In the genomic region with DNA sequence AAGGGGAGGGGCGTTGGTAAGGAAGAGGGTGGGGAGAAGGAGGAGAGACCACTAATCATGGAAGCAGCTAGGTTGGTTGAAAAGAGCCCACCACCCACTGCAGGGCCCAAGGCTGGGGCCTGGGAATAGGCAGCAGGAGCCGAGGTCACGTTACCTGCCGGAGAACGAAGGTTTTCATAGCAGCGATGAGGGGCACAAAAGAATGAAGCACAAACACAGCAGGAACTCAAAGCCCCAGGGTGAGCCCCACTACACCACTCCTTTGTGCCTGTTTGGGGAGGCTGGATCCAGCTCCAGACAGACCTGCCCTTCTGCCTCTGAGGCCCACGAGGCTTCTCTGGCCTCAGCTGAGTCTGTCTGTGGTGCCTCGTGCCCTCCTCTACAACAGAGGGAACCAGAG, we compare ENCODE assay signal across 29 mouse cellular contexts. TPM values are rescaled to one million over a fixed set of nuclear protein-coding genes. Genes with fewer than 3 reads are reported as not detected.
DNase-seq lines count a peak whose midpoint lies in the region; ATAC-seq and TF ChIP-seq lines count a peak whose summit lies in the region.
"Had no signal": no experiment of that assay in that cellular context is flagged by ENCODE, and none has a peak within 500 bp of the region (broad histone marks: within the 10 kb centered on the region; RNA-seq: fewer than 3 reads in every experiment).

No protein-coding gene starts in this region.

- H3K4me1 ChIP-seq in heart, embryonic 13.5 days = peaks cover 21% of the 10 kb centered on the region
- peaks cover 0 to 14% of the 10 kb centered on the region in 2 experiments; a peak in 2 of 4 replicates for H3K4me1 ChIP-seq in ES-E14 (ENCODE audit: control insufficient read depth in 2 of 2, insufficient read depth in 2 of 2, low read length in 2 of 2, poor library complexity in 1 of 2)
- H3K4me1 ChIP-seq in embryonic facial prominence, embryonic 10.5 days = 0 out of 2 replicates have a peak, but pooled peaks cover 3% of the 10 kb centered on the region
- no peaks in the 10 kb centered on the region for H3K4me1 ChIP-seq in hindbrain, embryonic 13.5 days (replicated peaks)
- H3K4me1 ChIP-seq: embryonic facial prominence, embryonic 12.5 days; embryonic facial prominence, embryonic 15.5 days; hindbrain, embryonic 15.5 days had no signal

- ATAC-seq in heart, embryonic 13.5 days (ENCODE audit: extremely low read depth, insufficient number of reproducible peaks, low FRiP score, low TSS enrichment) = no peak
- ATAC-seq in hindbrain, embryonic 13.5 days (ENCODE audit: low FRiP score) = no peak
- ATAC-seq: activated CD4-positive, CD25-positive, alpha-beta regulatory T cell, adult 4 months; CD4-positive, CD25-positive, alpha-beta regulatory T cell, adult 4 months; forebrain, embryonic 14.5 days; intestine, postnatal 0 days; Patski had no signal

- 0 out of 2 replicates have a peak overlapping the region, but pooled peaks have one; percentile 45 for H3K27ac ChIP-seq in heart, embryonic 13.5 days (replicated peaks)
- H3K27ac ChIP-seq in ES-E14 (ENCODE audit: insufficient read depth, low read depth, low read length, poor library complexity, severe bottlenecking) = no peak overlapping the region
- H3K27ac ChIP-seq in embryonic facial prominence, embryonic 10.5 days (replicated peaks) = 0 out of 2 replicates have a peak overlapping the region, but pooled peaks have one; percentile 6
- no peak overlapping the region for H3K27ac ChIP-seq in hindbrain, embryonic 13.5 days
- H3K27ac ChIP-seq: embryonic facial prominence, embryonic 12.5 days; embryonic facial prominence, embryonic 15.5 days; hindbrain, embryonic 15.5 days had no signal

- no peaks in the 10 kb centered on the region for H3K9me3 ChIP-seq in heart, embryonic 13.5 days
- H3K9me3 ChIP-seq in ES-E14 (ENCODE audit: control insufficient read depth, insufficient read depth, low read depth, low read length) = no peaks in the 10 kb centered on the region
- H3K9me3 ChIP-seq in embryonic facial prominence, embryonic 10.5 days = no peaks in the 10 kb centered on the region
- H3K9me3 ChIP-seq in hindbrain, embryonic 13.5 days = no peaks in the 10 kb centered on the region
- H3K9me3 ChIP-seq: embryonic facial prominence, embryonic 12.5 days; embryonic facial prominence, embryonic 15.5 days; G1E; heart, embryonic 15.5 days; hindbrain, embryonic 15.5 days had no signal

- H3K9ac ChIP-seq in heart, embryonic 13.5 days = no peak overlapping the region
- H3K9ac ChIP-seq in ES-E14 (ENCODE audit: insufficient read depth, low read depth, low read length, poor library complexity, severe bottlenecking) = no peak overlapping the region; the same call in 1 of the 2 replicates
- H3K9ac ChIP-seq in hindbrain, embryonic 13.5 days = no peak overlapping the region
- H3K9ac ChIP-seq: embryonic facial prominence, embryonic 12.5 days; embryonic facial prominence, embryonic 15.5 days; heart, embryonic 15.5 days; hindbrain, embryonic 15.5 days had no signal

- no peak overlapping the region for H3K4me2 ChIP-seq in heart, embryonic 13.5 days
- no peak overlapping the region for H3K4me2 ChIP-seq in hindbrain, embryonic 13.5 days
- H3K4me2 ChIP-seq: embryonic facial prominence, embryonic 12.5 days; embryonic facial prominence, embryonic 15.5 days; heart, embryonic 11.5 days; heart, embryonic 15.5 days; hindbrain, embryonic 15.5 days had no signal

- peaks cover 60% of the 10 kb centered on the region for H3K36me3 ChIP-seq in heart, embryonic 13.5 days
- no peaks in the 10 kb centered on the region for H3K36me3 ChIP-seq in ES-E14 (ENCODE audit: control insufficient read depth, insufficient read depth, low read length, poor library complexity, severe bottlenecking)
- peaks cover 58% of the 10 kb centered on the region for H3K36me3 ChIP-seq in embryonic facial prominence, embryonic 10.5 days (replicated peaks)
- peaks cover 88% of the 10 kb centered on the region for H3K36me3 ChIP-seq in hindbrain, embryonic 13.5 days

- 78% methylated on average over 8 of the region's 8 CpGs for WGBS in heart, embryonic 13.5 days
- 61% methylated on average over 8 of the region's 8 CpGs for WGBS in embryonic facial prominence, embryonic 10.5 days
- 78% methylated on average over 8 of the region's 8 CpGs for WGBS in hindbrain, embryonic 13.5 days

- no peak overlapping the region for H3K4me3 ChIP-seq in heart, embryonic 13.5 days
- no peak overlapping the region for H3K4me3 ChIP-seq in ES-E14 (ENCODE audit: insufficient read depth in 1 of 2, low read depth in 1 of 2, low read length in 2 of 2, poor library complexity in 1 of 2, severe bottlenecking in 1 of 2)
- no peak overlapping the region for H3K4me3 ChIP-seq in embryonic facial prominence, embryonic 10.5 days
- no peak overlapping the region for H3K4me3 ChIP-seq in hindbrain, embryonic 13.5 days
- H3K4me3 ChIP-seq: embryonic facial prominence, embryonic 12.5 days; embryonic facial prominence, embryonic 15.5 days; heart, embryonic 15.5 days; hindbrain, embryonic 15.5 days had no signal

- no peaks in the 10 kb centered on the region for H3K27me3 ChIP-seq in heart, embryonic 13.5 days (replicated peaks)
- no peaks in the 10 kb centered on the region for H3K27me3 ChIP-seq in embryonic facial prominence, embryonic 10.5 days (replicated peaks; ENCODE audit: low read depth, poor library complexity, severe bottlenecking)
- H3K27me3 ChIP-seq in hindbrain, embryonic 13.5 days = no peaks in the 10 kb centered on the region
- H3K27me3 ChIP-seq: embryonic facial prominence, embryonic 12.5 days; embryonic facial prominence, embryonic 15.5 days; heart, embryonic 15.5 days; hindbrain, embryonic 15.5 days; Patski had no signal

- DNase-seq in heart, adult 18-20 months = no peak
- DNase-seq in ES-E14 (ENCODE audit: low read depth, low spot score) = peak; percentile 38
- DNase-seq in embryonic facial prominence, embryonic 10.5 days (ENCODE audit: low spot score) = no peak
- no peak for DNase-seq in layer of hippocampus, adult 9-10 months (ENCODE audit: low spot score)
- DNase-seq: adrenal gland, adult 8-10 months; adrenal gland, postnatal 25 days; cerebellum, adult 11-12 months; cerebellum, adult 8-10 months; cerebellum, postnatal 10 days; gastrocnemius, postnatal 25 days; heart, postnatal 4 days; kidney, adult 2 months had no signal

- in situ Hi-C loops in ES-E14 (cut with MboI; ENCODE audit: low sequenced_read_pairs in 2 of 2, unreplicated experiment in 2 of 2) = no loop called here

TF ChIP-seq in ES-E14, 5 proteins besides CTCF, POLR2A, EP300 and RAD21:
- TF ChIP-seq HCFC1 (IDR thresholded peaks at IDR 0.05; ENCODE audit: borderline replicate concordance, insufficient read depth, low read length) (no peak), ZC3H11A (IDR thresholded peaks at IDR 0.05; ENCODE audit: borderline replicate concordance, low read depth, low read length) (no peak), ZNF384 (IDR thresholded peaks at IDR 0.05; ENCODE audit: low read depth, low read length) (no peak), CHD2 (IDR thresholded peaks at IDR 0.05; ENCODE audit: low read depth, low read length) (no peak), MAFK (IDR thresholded peaks at IDR 0.05; ENCODE audit: insufficient read depth, low read depth, low read length) (no peak)

RNA-seq across cellular contexts. Expression of a gene that starts 21.8 kb away (rescaled TPM):
- 806 and 882 TPM in 2 replicates for polyA plus RNA-seq in heart, embryonic 13.5 days (2015; fragmentation: Nextera tagmentation; extraction: Ambion mirVana)
- total RNA-seq in heart, adult 18-20 months (2021) = 1,000 to 10,000 TPM; 1,572 to 1,905 TPM
- total RNA-seq in ES-E14 (2012; rRNA removed) = 0.62 and 0.90 TPM in 2 replicates
- 0.07 and 0.82 TPM in 2 replicates for polyA plus RNA-seq in embryonic facial prominence, embryonic 10.5 days (2016; fragmentation: Nextera tagmentation; extraction: Ambion mirVana)
- polyA plus RNA-seq in hindbrain, embryonic 13.5 days (2015; fragmentation: Nextera tagmentation; extraction: Ambion mirVana) = 0.23 and 0.58 TPM in 2 replicates
- total RNA-seq: adrenal gland, postnatal 25 days; G1E; gastrocnemius, postnatal 25 days had no signal
- polyA plus RNA-seq: activated CD4-positive, CD25-positive, alpha-beta regulatory T cell, adult 4 months; C2C12; CD4-positive, CD25-positive, alpha-beta regulatory T cell, adult 4 months; forebrain, embryonic 11.5 days; forebrain, embryonic 14.5 days; G1E; hindbrain, embryonic 11.5 days; hindbrain, embryonic 15.5 days; intestine, embryonic 14.5 days; intestine, postnatal 0 days; Patski had no signal

RNA-seq across cellular contexts. Expression of a gene that starts 43.9 kb away (rescaled TPM):
- 5.1 and 5.9 TPM in 2 replicates for polyA plus RNA-seq in heart, embryonic 13.5 days (2015; fragmentation: Nextera tagmentation; extraction: Ambion mirVana)
- total RNA-seq in heart, adult 18-20 months (2021) = 1 to 10 TPM; 6.0 to 6.1 TPM
- 6.7 and 7.8 TPM in 2 replicates for total RNA-seq in ES-E14 (2012; rRNA removed)
- 12.1 and 13.4 TPM in 2 replicates for polyA plus RNA-seq in embryonic facial prominence, embryonic 10.5 days (2016; fragmentation: Nextera tagmentation; extraction: Ambion mirVana)
- 56.7 and 59.2 TPM in 2 replicates for polyA plus RNA-seq in hindbrain, embryonic 13.5 days (2015; fragmentation: Nextera tagmentation; extraction: Ambion mirVana)

RNA-seq across cellular contexts. Expression of a gene that starts 57.6 kb away (rescaled TPM):
- polyA plus RNA-seq in heart, embryonic 13.5 days (2015; fragmentation: Nextera tagmentation; extraction: Ambion mirVana) = 3.5 and 3.9 TPM in 2 replicates
- total RNA-seq in heart, adult 18-20 months (2021) = 1 to 10 TPM; 4.0 to 5.0 TPM
- total RNA-seq in ES-E14 (2012; rRNA removed) = 0.31 and 0.32 TPM in 2 replicates
- 2.3 and 2.8 TPM in 2 replicates for polyA plus RNA-seq in embryonic facial prominence, embryonic 10.5 days (2016; fragmentation: Nextera tagmentation; extraction: Ambion mirVana)
- polyA plus RNA-seq in hindbrain, embryonic 13.5 days (2015; fragmentation: Nextera tagmentation; extraction: Ambion mirVana) = 3.5 and 3.9 TPM in 2 replicates
- polyA plus RNA-seq: activated CD4-positive, CD25-positive, alpha-beta regulatory T cell, adult 4 months; C2C12 had no signal

Comparison
In these comparisons a context has a peak if more than half of its experiments do, and no peak if none do; other contexts are left out.
1. H3K27ac ChIP-seq: peak in heart, embryonic 13.5 days (single experiment) and embryonic facial prominence, embryonic 10.5 days (single experiment); none in ES-E14 (single experiment) and hindbrain, embryonic 13.5 days (single experiment).
2. RNA of a gene that starts 21.8 kb away (polyA plus RNA-seq): 806 to 882 TPM in heart, embryonic 13.5 days; 0.23 to 0.58 TPM in hindbrain, embryonic 13.5 days and 0.07 to 0.82 TPM in embryonic facial prominence, embryonic 10.5 days; every median in the first group is over 100 times any median in the second.